Mouse (Mus musculus): ENCODE measurements around the gene Mzf1.
"Not testable (repeated sequence)": the region's sequence is repeated elsewhere in the genome, so short reads cannot be mapped to it uniquely, and the experiment has no call there.

Gene Mzf1

DNA sequence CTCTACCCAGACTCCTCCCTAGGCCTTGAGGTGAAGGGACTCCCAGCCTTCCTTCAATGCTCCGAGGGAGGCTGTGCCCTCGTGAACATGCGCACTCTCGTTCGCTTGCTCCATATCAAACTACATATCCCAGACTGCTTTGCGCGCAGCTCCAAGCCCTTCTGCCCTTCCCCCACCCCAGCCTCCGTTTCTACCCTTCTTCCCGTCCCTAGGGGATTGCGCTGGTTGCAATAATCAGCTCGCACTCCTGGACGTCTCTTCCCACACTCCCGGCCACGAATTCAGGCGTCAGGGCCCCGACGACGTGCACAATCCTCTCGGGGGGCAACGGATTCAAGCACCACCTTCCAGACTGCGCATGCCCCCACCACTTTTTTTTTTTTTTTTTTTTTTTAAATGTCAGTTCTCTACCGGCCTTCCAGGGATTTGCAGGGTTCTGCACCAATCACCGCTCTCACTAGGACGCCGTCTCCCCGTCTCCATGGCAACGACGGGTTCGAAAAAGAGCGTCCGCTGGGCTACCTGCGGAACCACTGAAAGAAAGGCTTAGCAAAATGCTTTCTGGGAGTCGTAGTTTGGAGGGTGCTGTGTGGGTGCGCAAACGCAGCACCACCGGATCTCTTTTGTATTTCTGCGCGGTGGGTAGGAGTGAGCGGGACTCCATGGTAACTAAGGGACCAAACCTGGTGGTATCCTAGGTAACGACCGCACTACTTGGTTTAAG, at the start of gene Mzf1:
Gene Mzf1 (minus strand): TSS at position 478 of the 724 bp plus-strand sequence.
- peak; percentile 94 for DNase-seq

DNA sequence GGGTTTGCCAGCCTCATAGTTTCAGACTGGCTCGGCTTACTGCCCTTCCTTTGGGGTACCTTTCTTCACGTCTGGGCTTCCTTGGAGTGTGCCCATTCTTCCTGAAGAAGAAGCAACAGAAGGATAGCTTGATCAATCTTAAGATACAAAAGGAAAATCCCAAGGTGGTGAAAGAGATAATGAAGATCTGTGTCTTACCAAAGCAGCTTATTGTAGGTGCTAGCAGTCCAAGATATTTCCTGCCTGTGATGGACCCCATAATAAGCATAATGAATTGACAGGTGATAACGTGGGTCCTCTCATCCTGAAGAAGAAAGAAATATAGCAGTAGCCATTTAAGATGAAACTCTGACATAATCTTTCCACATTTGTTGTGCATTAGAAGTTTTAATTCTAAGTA, 40.5 kb upstream of the Mzf1 start, which contains the start of gene Vmn1r85:
Gene Vmn1r85 (minus strand): TSS at position 101 of the 400 bp plus-strand sequence.
- DNase-seq, result no peak

DNA sequence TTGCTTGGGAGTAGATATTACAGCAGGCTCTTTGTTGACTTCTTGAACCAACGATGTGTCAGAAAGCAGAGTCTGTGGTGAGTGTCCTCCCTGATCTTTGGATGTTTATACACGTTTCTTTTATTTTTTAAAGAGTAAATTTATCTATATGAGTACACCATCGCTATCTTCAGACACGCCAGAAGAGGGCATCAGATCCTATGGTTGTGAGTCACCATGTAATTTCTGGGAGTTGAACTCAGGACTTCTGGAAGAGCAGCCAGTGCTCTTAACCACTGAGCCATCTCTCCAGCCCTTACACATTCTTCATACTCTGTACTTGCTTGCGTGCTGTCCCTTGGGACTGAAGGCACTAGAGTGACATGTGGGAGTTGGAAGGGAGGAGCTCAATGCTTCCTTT, 17.7 kb upstream of the Mzf1 start:
- DNase-seq, result no peak

DNA sequence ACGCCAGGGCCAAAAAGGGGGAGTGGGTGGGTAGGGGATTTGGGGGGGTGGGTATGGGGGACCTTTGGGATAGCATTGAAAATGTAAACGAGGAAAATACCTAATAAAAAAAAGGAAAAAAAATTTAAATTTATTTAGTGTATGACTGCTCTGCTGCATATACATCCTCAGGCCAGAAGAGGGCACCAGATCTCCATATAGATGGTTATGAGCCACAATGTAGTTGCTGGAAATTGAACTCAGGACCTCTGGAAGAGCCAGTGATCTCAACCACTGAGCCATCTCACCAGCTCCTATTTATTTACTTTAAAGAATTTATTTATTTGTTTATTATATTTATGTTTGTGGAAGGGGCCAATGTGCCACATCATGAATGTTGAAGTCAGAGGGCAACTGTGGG, 8.8 kb upstream of the Mzf1 start:
- not testable (repeated sequence) for DNase-seq

DNA sequence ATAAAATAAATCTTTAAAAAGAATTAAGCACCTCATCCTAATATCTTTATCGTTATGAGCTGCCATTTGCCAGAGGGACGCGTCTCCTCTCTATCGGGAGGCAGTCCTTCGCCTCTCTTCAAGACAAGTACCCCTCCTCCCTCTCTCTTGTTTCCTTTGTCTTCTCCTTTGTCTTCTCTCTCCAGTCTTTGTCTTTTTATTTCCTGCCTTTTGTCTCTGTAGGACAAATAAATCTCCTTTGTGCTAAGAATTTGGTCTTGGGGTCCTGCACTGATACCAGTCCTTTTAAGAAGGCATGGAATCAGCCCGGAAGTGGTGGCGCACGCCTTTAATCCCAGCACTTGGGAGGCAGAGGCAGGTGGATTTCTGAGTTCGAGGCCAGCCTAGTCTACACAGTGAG, 5.0 kb upstream of the Mzf1 start:
- no peak for DNase-seq

DNA sequence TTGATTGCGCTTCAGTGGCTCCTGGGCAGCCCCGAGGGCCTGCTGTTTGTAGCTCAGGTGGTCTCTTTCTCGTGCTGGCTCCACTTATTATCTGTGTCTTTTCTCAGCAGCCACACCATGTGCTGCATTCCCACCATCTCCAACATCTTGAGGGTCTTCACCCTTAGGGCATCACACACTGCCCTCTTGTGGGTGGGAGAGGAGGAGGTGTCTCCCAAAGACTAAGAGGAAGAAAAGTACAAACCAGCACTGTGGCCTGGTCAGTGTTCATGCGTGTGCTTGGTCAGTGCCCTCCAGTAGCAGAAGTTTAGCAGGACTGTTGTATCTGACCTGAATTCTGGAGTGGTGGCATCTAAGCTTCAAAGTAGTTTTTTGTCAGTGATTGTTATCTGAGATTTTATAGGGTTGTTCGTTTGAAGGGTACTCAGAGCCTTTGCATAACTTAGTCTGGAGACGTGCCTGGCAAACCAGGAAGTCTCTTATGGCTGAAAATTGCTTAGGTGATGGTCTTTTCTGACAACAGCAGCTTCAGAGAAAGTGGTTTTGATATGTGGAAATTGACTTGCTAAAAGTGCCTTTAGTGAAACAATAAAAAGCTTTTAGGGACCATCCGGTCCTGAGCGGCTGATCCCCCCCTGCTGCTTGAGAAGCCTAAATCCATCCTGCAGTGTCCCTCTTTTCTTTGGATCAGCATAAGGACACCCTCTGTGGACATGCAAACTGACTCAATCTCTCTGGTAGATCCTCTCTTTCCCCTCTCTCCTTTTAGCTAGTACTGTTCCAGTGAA, 2.5 kb upstream of the Mzf1 start:
- DNase-seq, result no peak

DNA sequence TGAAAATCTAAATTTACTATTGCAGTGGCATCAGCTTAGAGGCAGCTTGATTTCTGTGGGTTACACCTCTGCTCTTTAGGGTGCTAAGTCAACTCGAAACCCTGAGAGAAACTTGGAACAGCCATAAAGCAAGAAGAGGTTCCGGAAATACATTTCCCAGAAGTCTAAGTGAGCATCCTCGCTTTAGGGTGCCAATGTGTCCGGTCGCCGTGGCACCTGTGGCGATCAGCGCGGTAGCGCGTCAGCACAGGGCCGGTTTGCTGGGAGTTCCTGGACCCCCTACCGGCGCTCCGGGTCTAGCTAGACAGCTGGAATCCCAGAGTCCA, 640 bp downstream of the Mzf1 start:
- no peak for DNase-seq

DNA sequence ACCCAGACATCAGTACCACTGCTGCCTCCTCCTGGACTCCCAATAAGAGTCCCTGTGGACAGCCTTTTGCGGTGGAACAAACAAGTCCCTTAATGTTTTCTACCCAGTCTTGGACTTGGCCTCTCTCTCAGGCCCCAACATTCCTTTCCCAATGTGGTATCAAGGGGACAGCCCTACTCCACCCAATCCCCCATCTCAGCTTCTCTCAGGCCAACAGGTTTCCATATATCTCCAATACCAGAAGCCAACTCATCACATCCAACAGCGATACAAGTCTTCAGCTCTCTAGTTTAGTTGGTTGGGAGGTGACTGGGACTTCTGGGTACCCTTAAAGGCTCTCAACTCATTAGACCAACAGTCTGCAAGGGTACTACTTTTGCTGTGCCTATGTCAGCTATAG, 1.1 kb downstream of the Mzf1 start:
- DNase-seq, result no peak

DNA sequence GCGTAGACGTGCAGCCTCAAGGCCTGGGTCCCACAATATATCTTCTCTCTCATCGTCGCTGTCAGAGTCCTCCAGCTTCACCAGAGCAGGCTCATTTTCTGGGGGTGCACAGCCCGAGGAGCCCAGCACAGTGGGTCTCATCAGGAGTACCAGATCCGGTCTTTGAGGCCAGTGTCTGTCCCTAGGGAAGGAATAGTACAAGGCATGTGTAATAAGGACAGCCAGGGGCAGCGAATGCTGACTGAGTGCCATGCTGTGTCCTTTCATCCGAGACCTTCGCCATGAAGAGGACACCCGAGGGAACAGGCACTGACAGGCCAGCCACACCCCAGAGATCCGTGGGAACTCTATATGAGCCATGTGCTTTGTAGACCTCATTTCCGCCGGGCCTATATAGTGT, 1.6 kb downstream of the Mzf1 start:
- DNase-seq, result no peak

DNA sequence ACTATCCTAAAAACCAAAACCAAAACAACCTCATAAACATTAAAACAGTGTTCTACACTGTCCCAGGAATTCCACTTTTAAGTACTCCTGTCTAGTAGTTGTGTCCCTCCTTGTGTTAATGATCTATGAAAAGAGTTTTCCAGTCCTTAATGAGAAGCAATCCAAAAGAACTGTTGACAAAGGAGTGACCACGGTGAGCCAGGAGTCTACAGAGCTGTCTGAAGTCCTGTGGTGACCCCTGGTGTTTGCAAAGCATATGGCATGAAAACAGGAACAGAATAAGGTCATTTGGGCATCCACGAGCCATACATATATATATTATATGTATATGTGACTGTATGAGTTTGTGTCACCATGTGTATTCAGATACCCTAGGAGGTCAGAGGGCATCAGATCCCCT, 8.5 kb downstream of the Mzf1 start:
- DNase-seq, result peak; percentile 74

DNA sequence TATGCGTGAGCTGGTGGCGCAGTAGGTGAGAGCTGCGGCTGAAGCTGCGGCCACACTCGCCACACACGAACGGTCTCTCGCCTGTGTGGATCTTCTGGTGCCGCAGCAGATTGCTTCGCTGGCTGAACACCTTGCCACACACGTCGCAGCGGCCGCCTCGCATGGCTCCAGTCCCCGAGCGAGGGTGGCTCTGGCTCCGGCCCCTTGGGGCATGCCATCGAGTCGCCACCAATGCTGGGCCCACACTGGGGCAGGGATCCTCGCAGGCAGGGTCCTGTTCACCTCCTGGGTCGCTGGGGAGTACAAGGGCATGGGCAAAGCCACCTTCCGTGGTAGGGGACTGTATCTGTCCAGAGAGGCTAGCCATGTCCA, 10.3 kb downstream of the Mzf1 start:
- no peak for DNase-seq

DNA sequence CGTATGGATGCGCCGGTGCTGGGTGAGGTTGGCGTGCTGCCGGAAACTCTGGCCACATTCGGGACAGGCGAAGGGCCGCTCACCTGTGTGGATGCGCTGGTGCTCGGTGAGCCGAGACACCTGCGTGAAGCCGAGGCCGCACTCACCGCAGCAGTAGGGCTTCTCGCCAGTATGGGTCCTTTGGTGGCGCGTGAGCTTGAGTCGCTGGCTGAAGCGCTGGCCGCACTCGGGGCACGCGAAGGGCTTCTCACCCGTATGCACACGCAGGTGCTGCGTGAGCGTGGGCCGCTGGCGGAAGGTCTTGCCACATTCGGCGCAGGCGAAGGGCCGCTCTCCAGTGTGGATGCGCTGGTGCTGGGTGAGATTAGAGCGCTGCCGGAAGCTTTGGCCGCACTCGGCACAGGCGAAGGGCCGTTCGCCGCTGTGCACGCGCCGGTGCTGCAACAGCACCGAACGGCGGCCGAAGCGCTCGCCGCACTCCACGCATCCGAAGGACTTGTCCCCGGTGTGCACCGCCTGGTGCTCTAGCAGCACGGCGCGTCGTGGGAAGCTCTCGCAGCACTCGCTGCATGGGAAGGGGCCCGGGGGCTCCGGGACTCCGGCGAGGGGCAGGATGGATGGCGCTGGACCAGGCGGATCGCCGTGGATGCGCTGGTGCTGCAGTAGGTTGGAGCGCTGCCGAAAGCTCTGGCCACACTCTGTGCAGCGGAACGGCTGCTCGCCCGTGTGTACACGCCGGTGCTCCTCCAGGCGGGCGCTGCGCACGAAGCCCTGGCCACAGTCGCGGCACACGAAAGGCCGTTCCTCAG, 10.9 kb downstream of the Mzf1 start:
- DNase-seq, result peak; percentile 37

DNA sequence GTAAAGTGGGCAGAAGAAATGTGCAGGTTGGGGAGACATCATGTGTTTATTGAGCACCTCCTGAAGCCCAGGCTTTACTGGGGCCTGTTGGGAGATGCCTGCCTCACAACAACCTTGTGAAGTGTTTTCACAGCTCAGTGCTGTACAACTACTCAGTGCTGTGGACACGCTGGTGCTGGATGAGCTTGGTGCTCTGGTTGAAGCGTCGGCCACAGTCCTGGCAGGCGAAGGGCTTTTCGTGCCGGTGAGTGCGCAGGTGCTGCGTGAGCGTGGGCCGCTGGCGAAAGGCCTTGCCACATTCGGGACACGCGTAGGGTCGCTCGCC, 11.5 kb downstream of the Mzf1 start:
- DNase-seq, result no peak

DNA sequence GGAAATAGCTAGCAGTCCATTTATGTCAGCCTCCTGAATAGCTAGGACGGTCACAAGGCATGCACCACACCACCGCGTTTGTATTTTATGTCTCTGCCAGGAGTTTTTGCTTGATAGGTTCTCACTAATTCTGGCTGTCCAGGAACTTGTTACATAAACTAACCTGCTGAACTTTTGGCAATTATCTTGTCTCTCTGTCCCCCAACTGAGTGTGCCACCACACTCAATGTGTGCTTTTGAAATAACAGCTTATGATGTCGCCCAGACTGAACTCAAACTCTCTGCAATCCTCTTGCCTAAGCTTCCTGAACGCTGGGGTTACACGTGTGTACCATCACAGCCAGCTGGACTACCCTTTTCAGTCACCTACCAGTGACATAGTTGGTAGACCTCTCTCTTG, 12.1 kb downstream of the Mzf1 start:
- DNase-seq, result no peak

DNA sequence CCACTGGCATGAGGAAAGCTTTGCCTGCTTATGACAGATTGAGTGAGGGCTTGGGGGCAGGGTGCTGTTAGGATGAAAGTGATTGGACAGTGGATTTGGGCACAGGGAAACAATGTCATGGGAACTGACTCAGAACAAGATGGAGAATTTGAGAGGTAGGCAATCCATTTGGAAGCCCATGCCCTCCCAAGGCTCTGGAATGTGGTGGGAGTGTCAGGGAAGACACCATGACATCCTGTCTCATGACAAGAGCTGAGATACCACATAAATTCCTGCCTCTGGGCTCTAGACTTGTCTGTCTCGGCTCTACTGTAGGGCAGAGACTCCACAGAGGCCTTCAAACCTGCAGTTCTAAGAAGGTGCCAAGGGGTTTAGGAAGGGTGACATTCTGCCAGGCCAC, 13.3 kb downstream of the Mzf1 start:
- DNase-seq, result no peak

DNA sequence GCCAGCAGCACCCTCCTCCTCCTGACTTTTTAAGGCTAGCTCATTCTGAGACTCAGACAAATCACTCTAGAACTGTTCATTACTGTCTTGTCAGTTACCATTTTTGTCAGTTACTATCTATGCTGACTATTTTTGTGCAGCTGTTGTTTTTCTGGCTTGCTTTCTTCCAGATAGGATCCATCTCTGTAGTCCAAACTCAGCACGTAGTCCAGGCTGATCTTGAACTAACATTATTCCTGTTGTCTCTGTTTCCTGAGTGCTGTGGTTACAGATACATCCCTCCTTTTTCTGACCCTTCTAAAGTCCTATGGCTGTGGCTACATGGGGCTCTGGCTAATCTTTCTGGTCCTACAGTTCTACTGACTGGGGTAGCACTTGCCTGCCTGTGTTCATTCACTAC, 15.4 kb downstream of the Mzf1 start:
- DNase-seq, result no peak

DNA sequence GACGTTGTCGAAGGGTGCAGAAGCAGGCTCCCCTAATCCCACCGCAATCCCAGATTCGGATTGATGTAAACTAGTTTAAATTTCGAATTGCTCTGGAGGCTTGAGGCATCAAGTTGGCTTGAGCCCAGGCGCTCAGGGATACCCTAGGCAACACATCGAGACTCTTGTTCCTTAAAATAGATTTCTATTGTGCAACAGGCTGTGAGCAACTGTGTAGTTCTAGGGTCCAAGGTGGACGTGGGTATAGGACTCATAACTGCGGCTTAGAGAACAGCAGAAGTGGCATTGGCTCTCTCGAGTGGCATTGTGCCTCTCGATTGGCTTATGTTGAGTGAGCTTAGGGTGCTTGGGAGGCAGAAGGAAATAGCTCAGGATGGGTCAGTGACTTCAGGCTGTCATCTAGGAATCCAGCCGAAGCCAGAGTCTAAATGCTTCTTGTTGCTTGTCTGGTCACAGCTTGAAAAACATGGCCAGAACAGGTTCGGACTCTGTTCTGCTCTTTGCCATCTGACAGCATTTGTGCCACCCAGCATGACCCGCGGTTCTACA, 15.9 kb downstream of the Mzf1 start:
- DNase-seq, result peak; percentile 43

DNA sequence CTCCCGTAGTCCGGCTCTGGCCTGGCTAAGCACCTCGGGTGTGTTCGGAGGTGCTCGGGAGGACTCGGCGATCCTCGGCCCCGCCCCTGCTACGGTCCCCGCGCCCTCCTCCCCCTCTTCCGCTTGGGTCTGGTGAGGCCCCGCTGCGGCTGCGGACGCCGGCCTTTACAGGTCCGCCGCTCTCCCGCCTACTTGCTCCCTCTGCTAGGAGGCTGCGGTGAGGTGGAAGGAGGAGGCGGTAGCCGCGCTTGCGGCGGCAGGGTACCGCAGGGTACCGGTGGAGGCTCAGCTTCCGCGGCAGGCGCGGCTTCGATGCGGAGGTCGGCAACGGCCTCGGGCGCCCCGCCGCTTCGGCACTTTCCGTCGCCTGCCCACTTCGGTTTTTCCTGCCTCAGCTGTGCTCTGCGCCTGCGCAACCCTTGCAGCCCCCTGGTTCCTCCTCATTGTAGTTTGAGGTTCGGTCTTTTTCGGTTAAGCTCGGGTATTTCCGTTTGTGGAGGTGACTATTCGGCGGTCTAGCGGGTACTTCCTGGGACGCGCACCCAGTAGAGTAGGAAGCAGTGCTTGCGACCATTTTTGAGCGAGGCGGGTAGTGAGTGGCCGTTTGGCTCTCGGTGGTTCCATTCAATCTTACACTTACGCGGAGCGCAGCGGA, 16.5 kb downstream of the Mzf1 start, which contains the start of gene Ube2m:
Gene Ube2m (minus strand): TSS at position 375 of the 655 bp plus-strand sequence.
- peak; percentile 99 for DNase-seq

DNA sequence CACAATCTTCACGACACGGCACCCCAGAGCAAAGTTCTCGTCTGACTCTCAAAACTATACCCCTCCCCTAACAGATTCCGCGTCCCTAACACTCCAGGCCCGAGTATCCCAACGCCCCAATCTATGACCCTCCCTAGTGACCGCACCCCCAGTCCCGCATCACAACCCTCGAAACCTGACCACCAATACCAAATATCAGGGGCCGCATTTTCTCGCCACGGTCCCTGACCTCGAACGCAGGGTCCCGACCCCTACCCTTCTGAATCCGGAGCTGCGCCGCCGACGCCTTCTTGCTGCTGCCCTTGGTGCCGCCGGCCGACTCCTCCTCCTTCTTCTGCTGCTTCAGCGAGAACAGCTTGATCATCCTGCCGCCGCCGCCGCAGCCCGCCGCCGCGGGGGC, 17.2 kb downstream of the Mzf1 start:
- peak; percentile 56 for DNase-seq

DNA sequence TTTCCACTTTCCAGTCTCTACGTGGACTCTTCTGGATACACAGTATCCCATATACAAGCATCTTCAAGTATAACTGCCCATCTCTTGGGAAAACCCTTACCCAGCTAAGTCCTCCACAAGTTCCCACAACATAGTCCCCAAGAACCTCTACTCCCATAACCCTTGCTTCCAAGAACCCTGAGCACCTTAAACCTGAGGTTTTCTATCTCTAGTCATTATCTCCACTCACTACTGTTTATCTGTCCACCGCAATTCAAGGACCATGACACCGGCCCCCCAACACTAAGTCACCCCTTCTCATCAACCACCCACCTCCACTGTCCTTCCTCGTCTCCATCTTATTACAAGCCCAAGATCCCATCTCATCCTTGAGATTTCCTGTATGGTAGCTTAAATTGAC, 17.8 kb downstream of the Mzf1 start:
- DNase-seq, result no peak

DNA sequence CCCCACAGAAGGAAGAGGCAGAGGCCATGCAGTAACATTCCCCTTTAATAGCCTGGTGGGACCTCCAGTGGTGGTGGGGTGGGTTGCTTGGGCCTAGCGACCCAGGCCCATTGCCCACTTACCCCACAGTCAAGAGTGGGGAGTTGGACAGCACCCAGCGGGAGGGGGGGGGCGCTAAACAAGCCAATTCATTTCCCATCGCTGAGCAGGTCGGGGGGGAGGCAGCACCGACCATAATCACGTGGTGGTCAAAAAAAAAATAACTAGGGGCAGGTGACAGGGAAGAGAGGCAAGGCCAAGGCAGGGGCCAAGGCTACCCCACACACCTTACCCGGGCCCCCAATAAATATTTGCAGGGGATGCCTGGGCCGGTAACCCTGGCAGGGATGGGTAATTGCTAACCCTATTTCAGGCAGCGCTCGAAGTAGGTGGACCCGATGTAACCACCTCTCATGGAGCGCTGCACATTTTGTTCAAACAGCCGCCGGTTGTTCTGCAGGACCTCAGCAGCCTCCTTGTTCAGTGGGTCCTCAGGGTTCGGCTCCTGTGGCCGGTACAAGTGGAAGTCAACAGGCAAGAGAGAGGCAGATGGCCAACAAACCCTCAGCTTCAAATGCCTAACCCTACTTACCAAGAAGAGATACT, 19.2 kb downstream of the Mzf1 start:
- DNase-seq, result no peak
